In the genomic region with DNA sequence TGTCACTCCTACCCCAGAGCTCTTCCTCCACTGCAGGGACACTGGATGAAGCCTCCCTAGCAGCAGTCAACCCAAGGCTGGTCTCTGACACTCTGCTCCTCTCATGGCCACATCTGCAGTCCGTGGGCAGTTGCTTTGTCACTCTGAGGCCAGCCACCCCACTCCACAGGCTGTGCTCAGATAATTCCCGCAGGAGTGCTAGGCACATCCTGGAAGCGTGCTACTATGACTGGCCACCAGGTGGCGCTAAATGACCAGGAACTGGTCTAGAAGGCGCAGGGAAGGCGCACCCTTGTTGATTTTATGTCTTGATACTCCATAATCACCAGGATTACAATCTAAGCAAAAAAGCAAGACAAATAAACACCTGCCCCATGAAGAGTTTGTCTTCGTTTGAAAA, we compare ENCODE assay signal across 8 mouse cellular contexts.
DNase-seq lines count a peak whose midpoint lies in the region; ATAC-seq and TF ChIP-seq lines count a peak whose summit lies in the region.

No protein-coding gene starts in this region.

- no peak overlapping the region for H3K4me3 ChIP-seq in cortical plate, adult 2 months (ENCODE audit: insufficient read depth, low read length)
- no peak overlapping the region for H3K4me3 ChIP-seq in kidney, adult 2 months (ENCODE audit: insufficient read depth, low read depth, low read length)
- H3K4me3 ChIP-seq in limb, embryonic 10.5 days = no peak overlapping the region
- H3K4me3 ChIP-seq in stomach, embryonic 16.5 days (replicated peaks; ENCODE audit: low read length) = no peak overlapping the region

- TF ChIP-seq POLR2A in cortical plate, adult 2 months (IDR thresholded peaks at IDR 0.05; ENCODE audit: extremely low read depth, insufficient read depth, low read length) = no peak
- no peak for TF ChIP-seq POLR2A in kidney, adult 2 months (IDR thresholded peaks at IDR 0.05; ENCODE audit: low read depth, low read length)

- no peak overlapping the region for H3K27ac ChIP-seq in cortical plate, adult 2 months (ENCODE audit: insufficient read depth, low read length)
- H3K27ac ChIP-seq in kidney, adult 2 months (ENCODE audit: insufficient read depth, low read depth, low read length) = no peak overlapping the region
- H3K27ac ChIP-seq in limb, embryonic 10.5 days = no peak overlapping the region
- H3K27ac ChIP-seq in stomach, embryonic 16.5 days (ENCODE audit: low read length) = no peak overlapping the region

- H3K4me2 ChIP-seq in stomach, embryonic 16.5 days (ENCODE audit: low read depth, low read length) = no peak overlapping the region

- TF ChIP-seq CTCF in cortical plate, adult 2 months (IDR thresholded peaks at IDR 0.05; ENCODE audit: extremely low read depth, insufficient read depth, low read length) = peak; percentile 97
- TF ChIP-seq CTCF in kidney, adult 2 months (conservative IDR thresholded peaks at IDR 0.05; ENCODE audit: insufficient read depth, insufficient read length, low read depth, low read length) = peak; percentile 94

- no peak overlapping the region for H3K9ac ChIP-seq in stomach, embryonic 16.5 days (ENCODE audit: low read length)

- DNase-seq in ovary, postnatal 10 days (ENCODE audit: low spot score) = peak; percentile 74
- DNase-seq in ovary, adult 18-20 months (ENCODE audit: low spot score) = no peak
- peak; percentile 65 to 71 for DNase-seq in gastrocnemius, adult 8-10 months (ENCODE audit: low spot score in 2 of 2)
- DNase-seq in kidney, adult 2 months = peak; percentile 77
- DNase-seq in limb, embryonic 10.5 days (ENCODE audit: low spot score) = peak; percentile 88
- DNase-seq in natural killer cell, adult 2 months (ENCODE audit: low spot score in 2 of 2) = peak; percentile 16 to 38

- H3K27me3 ChIP-seq in kidney, adult 2 months (replicated peaks; ENCODE audit: control insufficient read depth, insufficient read depth, low read length) = no peaks in the 10 kb centered on the region
- 0 out of 2 replicates have a peak, but pooled peaks cover 7% of the 10 kb centered on the region for H3K27me3 ChIP-seq in limb, embryonic 10.5 days (ENCODE audit: low read depth, poor library complexity, severe bottlenecking)
- H3K27me3 ChIP-seq in stomach, embryonic 16.5 days (ENCODE audit: control insufficient read depth, insufficient read depth, low read length) = 0 out of 2 replicates have a peak, but pooled peaks cover 4% of the 10 kb centered on the region

- H3K4me1 ChIP-seq in cortical plate, adult 2 months (ENCODE audit: control insufficient read depth, insufficient read depth, low read length) = no peaks in the 10 kb centered on the region
- no peaks in the 10 kb centered on the region for H3K4me1 ChIP-seq in kidney, adult 2 months (ENCODE audit: control insufficient read depth, insufficient read depth, low read length)
- peaks cover 9% of the 10 kb centered on the region for H3K4me1 ChIP-seq in limb, embryonic 10.5 days
- no peaks in the 10 kb centered on the region for H3K4me1 ChIP-seq in stomach, embryonic 16.5 days (ENCODE audit: control insufficient read depth, insufficient read depth, low read length)

- H3K36me3 ChIP-seq in kidney, adult 2 months (ENCODE audit: control insufficient read depth, insufficient read depth, low read length) = no peaks in the 10 kb centered on the region
- H3K36me3 ChIP-seq in limb, embryonic 10.5 days = no peaks in the 10 kb centered on the region
- H3K36me3 ChIP-seq in stomach, embryonic 16.5 days (ENCODE audit: control insufficient read depth, insufficient read depth, low read length) = no peaks in the 10 kb centered on the region

- WGBS in kidney, adult 2 months = 2% methylated on average over 7 of the region's 7 CpGs
- 4% methylated on average over 7 of the region's 7 CpGs for WGBS in limb, embryonic 10.5 days
- under 1% methylated on average over 7 of the region's 7 CpGs for WGBS in stomach, embryonic 16.5 days

- peak; percentile 72; the same call in 1 of the 2 replicates for ATAC-seq in stomach, embryonic 16.5 days (ENCODE audit: insufficient read depth, low FRiP score)

- H3K9me3 ChIP-seq in limb, embryonic 10.5 days (replicated peaks) = no peaks in the 10 kb centered on the region
- H3K9me3 ChIP-seq in stomach, embryonic 16.5 days (replicated peaks; ENCODE audit: control insufficient read depth, low read length) = no peaks in the 10 kb centered on the region
